Mouse (Mus musculus): ENCODE measurements at regions not wholly inside any gene's neighbourhood (a gene's known extent, or its start where the extent isn't known, plus 50 kb on each side); places are given as distances from the start of the nearest gene placed in this dataset.
A peak's percentile ranks its signal among the peaks of the same experiment; 100 is the strongest.

GRCm38 (mm10) chr10:98592154-98592553 is 322.1 kb upstream of the Atp2b1 start:
- no peak for TF ChIP-seq CTCF (IDR thresholded peaks at IDR 0.05; ENCODE audit: low read depth)
- WGBS, result 83% methylated on average over 6 of the region's 6 CpGs
- ATAC-seq (ENCODE audit: insufficient read depth), result no peak
- DNase-seq, result no peak
- no peaks in the 10 kb centered on the region for H3K36me3 ChIP-seq (ENCODE audit: insufficient read depth)
- H3K4me3 ChIP-seq (ENCODE audit: low read depth, low read length), result no peak overlapping the region
- H3K9me3 ChIP-seq (ENCODE audit: low read depth, low read length), result no peaks in the 10 kb centered on the region
- H3K27ac ChIP-seq (ENCODE audit: low read depth), result no peak overlapping the region
- no peaks in the 10 kb centered on the region for H3K4me1 ChIP-seq (ENCODE audit: insufficient read depth)
- no peak overlapping the region for H3K9ac ChIP-seq
- no peak overlapping the region for H3K4me2 ChIP-seq
- H3K27me3 ChIP-seq (ENCODE audit: insufficient read depth, low read length), result no peaks in the 10 kb centered on the region

DNA sequence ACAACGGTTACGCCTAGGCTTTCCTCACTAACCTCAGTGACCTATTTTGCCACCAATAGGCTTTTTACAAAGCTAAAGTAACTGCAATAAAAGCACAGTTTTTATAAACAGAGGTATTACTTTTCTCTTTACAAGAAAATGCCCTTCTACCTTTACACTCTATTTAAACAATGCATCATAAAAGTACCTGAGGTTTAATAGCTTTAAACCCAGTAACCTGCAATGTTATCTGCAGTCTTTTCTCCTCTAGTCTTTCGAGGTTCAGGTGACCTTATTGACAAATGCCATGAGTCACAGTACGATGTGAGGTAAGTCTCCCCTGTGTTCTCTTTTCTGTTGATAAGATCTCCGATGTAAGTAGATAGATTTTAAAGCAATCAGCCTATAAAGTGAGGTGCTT is 320.3 kb upstream of the Atp2b1 start:
- WGBS, result 75% methylated on average over 5 of the region's 5 CpGs
- Histone ChIP-seq H3K9me3 (ENCODE audit: low read depth, low read length) (no peaks in the 10 kb centered on the region), H3K36me3 (ENCODE audit: insufficient read depth) (no peaks in the 10 kb centered on the region), H3K4me2 (no peak overlapping the region), H3K27ac (ENCODE audit: low read depth) (no peak overlapping the region), H3K9ac (no peak overlapping the region), H3K4me1 (ENCODE audit: insufficient read depth) (no peaks in the 10 kb centered on the region), H3K4me3 (ENCODE audit: low read depth, low read length) (no peak overlapping the region), H3K27me3 (ENCODE audit: insufficient read depth, low read length) (no peaks in the 10 kb centered on the region)
- ATAC-seq (ENCODE audit: insufficient read depth) (no peak), DNase-seq (no peak)
- TF ChIP-seq CTCF (IDR thresholded peaks at IDR 0.05; ENCODE audit: low read depth), result no peak

DNA sequence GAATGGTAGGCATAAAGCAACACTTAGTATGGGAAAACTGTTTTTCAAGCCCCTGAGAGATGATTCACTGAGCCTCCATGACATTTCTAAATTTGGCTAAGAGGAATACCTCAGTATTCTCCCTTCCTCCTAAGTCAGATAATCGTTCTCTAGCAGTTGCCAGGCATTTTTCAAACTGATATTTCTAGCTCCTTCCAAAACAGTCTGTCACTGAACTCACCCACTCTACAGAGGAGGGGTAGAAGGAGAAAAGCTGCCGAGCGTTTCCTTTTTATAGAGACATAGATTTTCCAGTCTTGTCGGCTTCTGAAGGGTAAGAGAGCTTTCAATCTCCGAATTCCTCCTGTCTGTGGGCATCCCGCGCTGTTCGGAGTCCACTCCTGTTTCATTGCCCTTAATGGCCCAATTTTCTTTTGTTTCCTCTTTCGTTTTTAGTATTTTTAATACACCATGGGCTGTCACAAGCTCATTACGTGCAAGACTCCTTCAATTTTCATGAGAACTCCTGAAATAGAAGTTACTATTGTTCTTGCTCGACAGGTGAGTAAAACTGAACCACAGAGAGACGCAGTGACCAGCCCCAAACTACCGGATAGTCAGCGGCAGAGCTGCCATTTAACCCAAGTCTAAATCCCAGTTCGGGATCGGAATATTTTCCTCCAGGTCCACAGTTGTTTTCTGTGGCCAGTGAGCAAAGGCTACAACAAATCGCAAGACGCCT is 305.8 kb upstream of the Atp2b1 start:
- no peak overlapping the region for H3K4me2 ChIP-seq
- H3K4me3 ChIP-seq (ENCODE audit: low read depth, low read length), result no peak overlapping the region
- no peak overlapping the region for H3K9ac ChIP-seq
- no peaks in the 10 kb centered on the region for H3K27me3 ChIP-seq (ENCODE audit: insufficient read depth, low read length)
- ATAC-seq (ENCODE audit: insufficient read depth) (no peak), DNase-seq (no peak)
- TF ChIP-seq CTCF (IDR thresholded peaks at IDR 0.05; ENCODE audit: low read depth), result no peak
- H3K9me3 ChIP-seq (ENCODE audit: low read depth, low read length), result no peaks in the 10 kb centered on the region
- 79% methylated on average over 18 of the region's 18 CpGs for WGBS
- H3K36me3 ChIP-seq (ENCODE audit: insufficient read depth), result no peaks in the 10 kb centered on the region
- H3K27ac ChIP-seq (ENCODE audit: low read depth), result no peak overlapping the region
- H3K4me1 ChIP-seq (ENCODE audit: insufficient read depth), result no peaks in the 10 kb centered on the region

- WGBS, result 63% methylated on average over 6 of the region's 6 CpGs
- Histone ChIP-seq H3K4me3 (ENCODE audit: low read depth, low read length) (no peak overlapping the region), H3K9me3 (ENCODE audit: low read depth, low read length) (no peaks in the 10 kb centered on the region), H3K4me1 (ENCODE audit: insufficient read depth) (no peaks in the 10 kb centered on the region), H3K27ac (ENCODE audit: low read depth) (no peak overlapping the region), H3K9ac (no peak overlapping the region), H3K36me3 (ENCODE audit: insufficient read depth) (no peaks in the 10 kb centered on the region), H3K27me3 (ENCODE audit: insufficient read depth, low read length) (no peaks in the 10 kb centered on the region), H3K4me2 (no peak overlapping the region)
- DNase-seq (no peak), ATAC-seq (ENCODE audit: insufficient read depth) (no peak)
- TF ChIP-seq CTCF (IDR thresholded peaks at IDR 0.05; ENCODE audit: low read depth), result no peak
Observed at GRCm38 (mm10) chr10:98610708-98611107, 303.5 kb upstream of the Atp2b1 start.

GRCm38 (mm10) chr10:98611707-98612360 is 302.4 kb upstream of the Atp2b1 start:
- Histone ChIP-seq H3K9ac (no peak overlapping the region), H3K27me3 (ENCODE audit: insufficient read depth, low read length) (no peaks in the 10 kb centered on the region), H3K4me1 (ENCODE audit: insufficient read depth) (no peaks in the 10 kb centered on the region), H3K36me3 (ENCODE audit: insufficient read depth) (no peaks in the 10 kb centered on the region), H3K4me2 (no peak overlapping the region), H3K4me3 (ENCODE audit: low read depth, low read length) (no peak overlapping the region), H3K27ac (ENCODE audit: low read depth) (no peak overlapping the region), H3K9me3 (ENCODE audit: low read depth, low read length) (no peaks in the 10 kb centered on the region)
- no peak for TF ChIP-seq CTCF (IDR thresholded peaks at IDR 0.05; ENCODE audit: low read depth)
- 73% methylated on average over 4 of the region's 4 CpGs for WGBS
- ATAC-seq (ENCODE audit: insufficient read depth) (no peak), DNase-seq (no peak)

DNA sequence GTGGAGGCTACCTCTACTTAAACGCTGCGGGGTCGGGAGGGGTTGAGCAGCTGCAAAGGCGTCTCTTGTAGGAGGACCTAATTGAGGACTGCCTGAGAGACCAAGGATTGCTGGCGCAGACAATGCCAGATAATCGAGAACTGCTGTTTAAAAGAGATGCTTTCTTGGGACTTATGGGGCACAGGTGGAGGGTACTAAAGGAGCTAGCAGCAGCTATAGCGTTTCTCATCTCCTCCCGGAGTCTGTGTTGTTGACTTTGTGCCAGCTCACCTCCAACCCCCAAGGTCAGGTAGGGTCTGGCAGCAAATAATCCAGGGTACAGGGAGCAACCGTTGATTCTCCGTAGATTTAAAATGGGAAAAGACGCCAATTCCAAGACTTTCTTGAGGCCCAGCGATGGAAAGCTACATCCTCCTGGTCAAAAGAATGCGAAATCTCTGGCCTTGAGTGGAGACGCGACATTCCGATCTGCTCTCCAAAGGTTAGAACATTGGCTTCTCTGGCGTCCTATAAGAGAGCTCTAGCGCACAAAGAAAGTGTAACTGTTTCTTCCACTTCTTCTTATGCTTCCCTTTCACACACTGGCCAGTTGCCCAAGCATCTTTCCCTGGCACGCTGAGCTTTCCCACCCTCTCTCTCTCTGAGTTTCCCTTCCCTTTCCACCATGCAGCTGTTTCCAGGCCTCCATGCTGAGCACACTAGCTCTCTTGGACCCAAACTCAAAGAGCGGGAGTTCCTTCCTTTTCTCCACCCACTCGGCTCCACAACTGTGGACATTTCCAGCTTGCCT is 295.3 kb upstream of the Atp2b1 start:
- H3K27ac ChIP-seq (ENCODE audit: low read depth), result peak overlapping the region; percentile 46; the same call in 1 of the 2 replicates
- no peaks in the 10 kb centered on the region for H3K36me3 ChIP-seq (ENCODE audit: insufficient read depth)
- no peaks in the 10 kb centered on the region for H3K9me3 ChIP-seq (ENCODE audit: low read depth, low read length)
- no peaks in the 10 kb centered on the region for H3K4me1 ChIP-seq (ENCODE audit: insufficient read depth)
- DNase-seq (peak; percentile 61), ATAC-seq (ENCODE audit: insufficient read depth) (no peak)
- no peak overlapping the region for H3K4me2 ChIP-seq
- no peak overlapping the region for H3K9ac ChIP-seq
- H3K4me3 ChIP-seq (ENCODE audit: low read depth, low read length), result no peak overlapping the region
- no peak for TF ChIP-seq CTCF (IDR thresholded peaks at IDR 0.05; ENCODE audit: low read depth)
- 76% methylated on average over 21 of the region's 21 CpGs for WGBS
- H3K27me3 ChIP-seq (ENCODE audit: insufficient read depth, low read length), result no peaks in the 10 kb centered on the region

- Histone ChIP-seq H3K4me3 (ENCODE audit: low read depth, low read length) (no peak overlapping the region), H3K27ac (ENCODE audit: low read depth) (no peak overlapping the region), H3K36me3 (ENCODE audit: insufficient read depth) (no peaks in the 10 kb centered on the region), H3K4me1 (ENCODE audit: insufficient read depth) (no peaks in the 10 kb centered on the region), H3K9me3 (ENCODE audit: low read depth, low read length) (no peaks in the 10 kb centered on the region), H3K9ac (no peak overlapping the region), H3K4me2 (peak overlapping the region; percentile 47; the same call in 1 of the 2 replicates), H3K27me3 (ENCODE audit: insufficient read depth, low read length) (no peaks in the 10 kb centered on the region)
- DNase-seq, result no peak
- 40% methylated on average over 1 of the region's 1 CpGs for WGBS
- TF ChIP-seq CTCF (IDR thresholded peaks at IDR 0.05; ENCODE audit: low read depth), result no peak
- peak; percentile 87 for ATAC-seq (ENCODE audit: insufficient read depth)
Observed at GRCm38 (mm10) chr10:98624103-98624502, 290.1 kb upstream of the Atp2b1 start.
